Mouse (Mus musculus) left cerebral cortex, postnatal 14 days (tissue): ENCODE data around the gene Vsig2. TPM values are rescaled to one million over a fixed set of nuclear protein-coding genes. Genes with fewer than 3 reads are reported as not detected.

Experiments
- DNase-seq, 2 experiments: peaks; one replicate each; pipeline ENCODE4 v3.0.0; 2021 to 2022; ENCODE audit warnings: low spot score in 2 of 2, mixed read lengths in 1 of 2
- intact Hi-C: fragments of 180-260 bp; cut with DNase I; formaldehyde crosslinking; loops from one replicate; pipeline ENCODE4 v1.15.1; 2025
- total RNA-seq, 2 experiments: library from RNA; stranded (reverse); gene quantifications; 2 replicates each; pipeline ENCODE4 v1.2.3; 2021

Gene Vsig2
- total RNA-seq, 2 experiments from 2014 or later: 2.8 TPM

DNA sequence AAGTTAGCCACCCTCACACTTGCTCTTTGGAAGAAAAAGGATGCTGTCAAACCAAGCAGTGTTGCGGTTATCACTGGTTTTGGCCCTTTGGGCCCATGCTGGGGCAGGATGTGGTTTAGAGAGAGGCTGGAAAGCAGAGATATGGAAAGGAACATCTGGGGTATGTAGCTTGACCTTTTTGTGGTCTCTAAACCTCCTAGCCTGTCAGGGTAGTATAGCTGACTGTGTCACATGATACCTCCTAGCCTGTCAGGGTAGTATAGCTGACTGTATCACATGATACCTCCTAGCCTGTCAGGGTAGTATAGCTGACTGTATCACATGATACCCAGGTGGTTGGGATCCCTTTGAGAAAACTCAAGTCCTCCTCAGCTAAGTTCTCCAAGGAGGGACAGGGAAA, 15.2 kb downstream of the Vsig2 start:
- no peak for DNase-seq

DNA sequence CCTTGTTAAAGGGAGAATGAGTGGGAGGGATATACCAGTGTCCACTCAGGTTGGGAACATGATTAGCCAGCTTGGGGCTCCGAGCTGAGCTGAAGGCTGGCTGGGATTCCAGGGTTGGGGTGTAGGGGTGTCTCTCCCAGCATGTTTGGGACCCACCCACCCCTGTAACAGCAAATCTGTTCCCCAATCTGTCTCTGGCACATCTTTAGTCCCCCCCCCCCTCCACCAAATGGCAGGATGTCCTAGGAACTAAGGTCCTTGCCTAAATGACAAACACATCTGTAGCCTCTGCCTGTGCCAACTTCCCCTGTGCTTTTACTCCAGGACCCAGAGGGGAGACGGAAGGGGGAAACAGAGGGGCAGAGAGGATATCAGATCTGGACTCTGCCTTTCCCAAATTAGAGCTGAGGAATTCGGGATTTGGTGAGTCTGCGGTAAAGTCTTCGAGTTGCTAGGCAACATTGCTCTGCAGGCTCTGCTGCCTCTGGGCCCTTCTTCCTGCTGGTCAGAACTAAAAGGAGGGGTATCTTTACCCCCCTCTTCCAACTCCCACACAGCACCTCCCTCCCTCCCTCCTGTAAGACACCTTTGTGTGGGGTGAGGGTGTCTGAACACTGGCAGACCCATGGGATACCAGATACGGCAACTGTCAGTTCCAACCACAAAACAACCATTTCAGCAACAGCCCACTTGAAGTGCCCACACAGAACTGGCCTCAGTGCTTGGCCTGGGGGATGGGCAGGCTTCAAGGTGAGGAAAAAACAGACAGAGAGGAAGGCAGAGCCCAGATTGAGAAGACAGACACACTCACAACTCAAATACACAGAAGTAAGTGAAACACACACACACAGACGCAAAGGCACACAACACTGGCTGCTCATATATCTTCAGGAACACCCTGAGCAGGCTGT, 16.0 kb downstream of the Vsig2 start, which contains the start of gene Siae:
TSS of gene Siae (plus strand) at position 861 of the 911 bp plus-strand sequence.
- no peak for DNase-seq
- intact Hi-C loops: loop anchor here (5.0 to 10.0 kb wide), 2 partner anchors 260 to 377 kb away; no protein-coding TSS in a partner anchor

More for the DNA sequence above, 15.2 kb downstream of the Vsig2 start:
- intact Hi-C loops: loop anchor here (5.0 to 10.0 kb wide), 2 partner anchors 261 to 378 kb away; no protein-coding TSS in a partner anchor

DNA sequence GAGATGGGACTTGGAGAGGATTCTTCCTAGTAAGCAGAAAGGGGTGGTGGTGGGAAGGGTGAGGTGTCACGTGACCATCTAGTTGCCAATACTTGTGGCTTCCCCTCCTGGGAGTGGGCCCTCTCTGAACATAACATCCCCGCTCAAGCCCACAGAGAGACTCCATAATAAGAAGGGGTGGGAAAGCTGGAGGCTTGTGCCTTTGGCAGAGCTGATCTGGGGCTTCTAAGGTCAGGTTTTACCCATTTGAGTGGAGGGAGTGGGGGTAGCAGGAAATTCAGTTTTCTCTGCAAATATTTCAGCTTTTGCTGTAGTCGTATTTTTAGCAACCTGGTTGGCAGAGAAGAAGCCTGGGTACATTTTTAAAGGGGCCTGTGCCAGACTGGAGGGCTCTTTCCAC, 17.3 kb downstream of the Vsig2 start:
- intact Hi-C loops: loop anchor here (1.0 to 10.0 kb wide), 2 partner anchors 20 to 258 kb away; no protein-coding TSS in a partner anchor
- peak in 1 of 2 experiments; percentile 69 for DNase-seq

DNA sequence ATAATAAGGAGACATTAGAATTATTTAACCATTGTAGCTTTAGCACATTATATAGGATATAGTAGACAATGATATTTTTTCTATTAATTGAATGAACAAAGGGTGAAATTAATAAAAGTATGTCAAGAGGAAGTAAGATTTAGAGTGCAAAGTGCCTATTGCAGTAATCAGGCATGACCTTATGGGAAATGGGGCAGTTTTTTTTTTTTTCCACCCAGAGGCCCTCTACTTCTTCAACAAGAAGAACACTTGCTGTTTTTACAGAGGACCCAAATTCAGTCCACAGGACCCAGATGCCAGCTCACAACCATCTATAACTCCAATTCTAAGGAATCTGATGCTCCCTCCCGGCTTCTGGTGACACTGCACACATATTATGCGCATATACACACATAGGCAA, 21.6 kb downstream of the Vsig2 start:
- DNase-seq: no peak
- intact Hi-C loops: no loop called here

DNA sequence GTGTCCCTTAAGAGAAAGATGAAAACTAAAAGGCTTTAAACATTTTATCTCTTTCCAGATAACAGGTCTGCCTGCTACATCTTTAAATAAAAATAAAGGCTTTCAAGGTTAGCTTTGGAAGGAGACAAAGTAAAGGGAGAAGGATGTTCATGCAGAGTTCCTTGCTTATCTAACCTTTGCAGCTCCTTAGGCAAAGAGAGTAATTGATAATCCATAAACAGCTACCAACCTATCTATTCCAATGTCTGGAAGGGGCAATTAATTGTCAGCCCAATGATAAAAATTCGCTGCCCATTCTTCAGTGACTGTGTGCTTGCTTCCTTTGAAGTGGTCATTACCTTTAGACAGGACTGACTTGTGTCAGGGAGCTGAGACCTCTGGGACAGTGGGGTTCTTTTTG, 24.8 kb downstream of the Vsig2 start:
- intact Hi-C loops: no loop called here
- DNase-seq: no peak

DNA sequence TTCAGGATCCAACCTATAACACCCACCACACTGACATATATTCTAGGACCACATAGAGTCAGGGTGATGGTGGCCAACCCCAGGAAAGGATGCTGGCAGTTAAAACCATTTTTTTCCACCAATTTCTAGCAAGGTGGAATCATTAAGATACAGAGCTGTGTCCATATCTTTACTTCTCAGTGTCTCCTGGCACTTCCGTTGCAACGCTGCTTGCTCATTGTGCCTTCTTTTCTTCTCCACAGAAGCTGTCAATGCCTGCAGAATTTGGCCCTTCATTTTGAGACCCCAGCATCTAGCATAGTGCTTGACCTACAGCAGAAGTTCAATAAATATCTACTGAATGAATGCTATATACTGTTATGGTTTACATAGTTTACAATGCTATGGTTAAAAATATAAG, 28.0 kb downstream of the Vsig2 start:
- DNase-seq: no peak
- intact Hi-C loops: no loop called here

DNA sequence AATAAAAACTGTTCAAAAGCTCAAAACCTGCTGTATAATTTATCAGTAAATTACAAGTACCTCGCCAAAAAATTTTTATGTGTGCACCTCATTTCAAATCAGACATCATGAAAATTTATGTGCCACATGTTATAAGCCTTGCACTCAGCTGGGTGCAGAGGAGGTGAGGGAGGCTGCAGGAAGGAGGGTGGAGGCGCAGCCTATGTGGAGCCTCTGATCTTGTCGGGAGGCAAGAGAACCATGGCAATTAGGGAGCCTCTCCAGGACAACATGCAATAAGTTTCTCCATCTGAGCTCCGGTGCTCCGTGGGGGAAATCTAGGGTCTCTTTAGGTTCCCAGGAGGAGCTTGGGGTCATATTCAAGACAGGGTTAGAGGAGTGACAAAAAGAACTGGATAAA, 28.4 kb downstream of the Vsig2 start:
- DNase-seq: no peak
- intact Hi-C loops: no loop called here

DNA sequence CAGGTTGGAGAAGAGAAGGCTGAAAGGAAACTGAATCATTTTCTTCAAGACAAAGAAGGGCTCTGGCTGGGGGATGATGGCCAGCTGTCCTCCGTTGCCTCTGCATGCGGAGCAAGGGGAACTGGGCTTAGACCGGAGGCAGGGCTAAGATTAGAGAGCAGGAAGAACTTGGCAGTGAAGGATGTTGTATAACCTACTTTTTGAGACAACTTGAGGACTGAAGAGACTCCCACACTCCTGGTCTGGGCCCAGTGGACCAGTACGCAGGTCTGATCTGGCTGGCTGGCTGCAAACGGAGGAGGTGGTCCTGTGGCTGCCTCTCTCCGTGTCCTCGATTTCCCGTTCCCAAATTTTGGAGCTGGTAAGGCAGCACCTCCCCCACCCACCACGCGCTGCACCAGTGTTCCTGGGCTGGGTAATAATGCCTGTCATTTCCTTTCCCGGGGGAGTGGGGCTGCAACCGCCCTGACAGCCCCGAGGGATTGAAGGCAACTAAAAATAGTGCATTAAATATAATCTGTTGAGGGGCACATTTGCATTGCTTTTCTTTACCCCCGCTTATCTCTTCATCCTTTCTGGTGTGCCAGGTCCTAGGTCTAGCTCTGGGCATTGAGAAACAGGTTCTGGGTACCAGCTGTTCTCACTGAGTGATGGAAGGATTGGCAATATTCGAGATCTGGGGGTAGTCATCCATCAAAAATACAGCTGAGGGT, 29.0 kb downstream of the Vsig2 start:
- intact Hi-C loops: no loop called here
- DNase-seq: peak; percentile 71 to 78

DNA sequence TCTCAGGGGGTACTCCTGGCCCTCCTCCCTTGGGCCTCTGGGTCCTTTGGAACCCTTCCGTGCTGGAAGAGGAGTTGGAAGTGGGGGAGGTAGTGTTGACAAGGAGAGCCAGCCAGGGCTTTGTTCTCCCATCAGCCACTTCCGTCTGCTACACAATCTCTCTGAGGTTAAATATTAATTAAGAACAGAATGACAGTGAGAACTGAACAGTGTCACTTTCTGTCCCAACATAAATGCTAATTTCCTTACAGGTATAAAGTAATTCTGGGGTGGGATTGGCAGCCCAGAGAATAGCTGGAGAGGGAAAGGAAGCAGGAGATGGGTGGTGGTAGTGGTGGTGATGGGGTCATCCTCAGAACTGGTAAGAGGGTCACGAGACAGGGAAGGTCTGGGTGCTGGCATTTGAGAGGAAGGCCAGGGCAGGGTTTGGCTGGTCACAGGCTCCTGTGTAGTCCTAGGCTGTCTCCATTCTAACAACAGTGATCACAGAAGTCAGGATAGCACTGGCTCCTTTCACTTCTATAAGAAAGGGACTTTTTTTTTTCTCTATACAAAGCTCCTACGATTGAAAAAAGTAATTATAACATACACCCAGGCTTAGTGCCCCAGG, 29.7 kb downstream of the Vsig2 start:
- no peak for DNase-seq
- intact Hi-C loops: no loop called here

DNA sequence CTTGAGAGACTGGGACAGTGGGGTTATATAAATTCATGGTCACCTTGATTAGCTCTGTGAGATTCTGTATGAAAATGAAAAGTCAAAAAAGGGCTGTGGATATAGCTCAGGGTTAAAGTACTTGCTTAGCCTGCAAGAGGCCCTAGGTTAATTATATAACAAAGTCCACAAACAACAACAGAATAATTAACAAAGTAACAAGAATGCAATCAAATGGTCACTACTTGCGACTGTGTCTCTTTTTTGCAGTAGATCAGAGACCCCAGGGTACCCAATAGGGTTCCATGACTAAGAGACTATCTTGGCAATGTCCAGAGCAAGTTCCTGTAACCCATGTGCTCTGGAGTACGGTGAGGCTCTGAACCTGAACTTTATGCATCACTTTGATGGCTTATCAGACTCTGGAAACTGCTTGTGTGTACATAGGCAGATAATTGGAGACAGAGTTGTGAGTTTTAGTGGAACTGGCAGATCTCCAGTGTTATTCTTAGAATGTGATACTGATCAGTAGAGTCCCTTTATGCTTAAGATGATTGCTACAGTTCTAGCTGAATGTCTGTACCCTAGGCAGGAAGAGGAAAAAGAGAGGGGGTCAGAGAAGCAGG, 30.3 kb downstream of the Vsig2 start:
- DNase-seq: no peak
- intact Hi-C loops: no loop called here

DNA sequence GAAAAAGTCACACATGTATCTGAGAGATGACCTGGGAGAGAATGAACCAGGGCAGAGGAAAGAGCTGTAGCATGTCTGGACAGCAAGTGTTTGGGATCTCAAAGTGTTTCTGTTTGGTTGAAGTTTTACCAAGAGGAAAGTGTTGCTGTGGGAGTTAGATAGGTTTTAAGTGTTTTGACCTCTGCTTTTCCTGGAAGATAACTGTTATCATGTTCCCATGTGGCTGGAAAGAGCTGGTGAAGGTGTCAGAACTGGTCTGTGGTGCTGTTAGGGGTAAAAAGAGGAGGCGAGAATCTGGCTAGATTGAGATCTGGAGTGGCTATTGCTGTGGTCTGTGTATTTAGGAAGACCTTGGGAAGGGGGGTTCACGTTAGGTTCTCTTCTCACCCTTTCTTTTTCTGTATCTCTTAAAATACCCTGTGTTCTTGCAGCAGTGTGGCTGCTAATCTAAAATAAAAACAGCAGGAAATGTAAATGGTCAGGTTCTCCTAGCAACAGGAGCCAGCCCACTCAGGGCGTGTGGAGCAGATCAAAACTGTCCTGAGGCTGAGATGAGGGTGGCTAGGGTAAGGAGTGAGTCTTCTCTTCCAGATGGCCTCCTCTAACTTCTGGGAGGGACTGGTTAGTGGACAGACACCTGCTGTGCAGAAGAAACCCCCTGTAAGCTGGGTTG, 33.3 kb downstream of the Vsig2 start:
- intact Hi-C loops: no loop called here
- DNase-seq: no peak

DNA sequence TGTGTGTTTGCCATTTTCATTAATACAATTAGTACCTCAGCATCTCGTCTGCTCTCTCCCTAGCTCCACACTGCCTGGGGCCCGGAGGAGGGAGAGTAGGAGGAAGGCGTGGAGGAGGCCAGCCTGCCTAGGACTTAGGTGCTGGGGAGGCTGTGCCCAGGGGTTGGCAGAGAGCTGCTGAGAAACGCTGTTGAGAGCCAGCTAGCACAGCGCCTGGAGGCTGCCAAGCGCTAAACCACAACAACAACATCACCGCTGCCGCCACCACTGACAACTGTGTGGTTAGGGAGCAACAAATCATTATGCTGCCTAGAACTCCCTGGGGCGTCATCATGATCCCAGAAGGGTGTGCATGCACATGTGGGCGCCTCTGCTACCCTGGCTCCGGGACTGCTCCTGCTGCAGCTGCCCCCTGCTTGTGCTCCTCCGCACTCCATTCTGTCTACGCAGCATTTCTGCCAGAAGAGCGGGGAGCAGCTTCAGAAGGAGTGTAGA, 37.4 kb downstream of the Vsig2 start:
- intact Hi-C loops: loop anchor here (1.0 kb wide), 1 partner anchor 20 kb away; no protein-coding TSS in a partner anchor
- DNase-seq: peak; percentile 43 to 63

DNA sequence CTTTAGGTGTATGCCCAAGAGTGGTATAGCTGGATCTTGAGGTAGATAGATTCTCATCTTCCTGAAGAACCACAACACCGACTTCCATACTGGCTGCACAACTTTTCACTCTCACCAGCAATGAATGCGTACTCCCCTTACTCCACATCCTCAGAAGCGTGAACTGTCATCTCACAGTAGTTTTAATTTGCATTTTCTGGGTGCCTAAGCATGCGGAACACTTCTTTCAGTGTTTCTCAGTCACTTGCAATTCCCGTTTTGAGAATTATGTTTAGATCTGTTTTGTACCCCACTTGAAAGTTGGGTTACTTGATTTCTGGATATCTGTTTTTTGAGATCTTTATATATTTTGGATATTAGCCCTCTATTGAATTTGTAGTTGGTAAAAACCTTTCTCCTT, 44.5 kb downstream of the Vsig2 start:
- no peak for DNase-seq
- intact Hi-C loops: no loop called here

DNA sequence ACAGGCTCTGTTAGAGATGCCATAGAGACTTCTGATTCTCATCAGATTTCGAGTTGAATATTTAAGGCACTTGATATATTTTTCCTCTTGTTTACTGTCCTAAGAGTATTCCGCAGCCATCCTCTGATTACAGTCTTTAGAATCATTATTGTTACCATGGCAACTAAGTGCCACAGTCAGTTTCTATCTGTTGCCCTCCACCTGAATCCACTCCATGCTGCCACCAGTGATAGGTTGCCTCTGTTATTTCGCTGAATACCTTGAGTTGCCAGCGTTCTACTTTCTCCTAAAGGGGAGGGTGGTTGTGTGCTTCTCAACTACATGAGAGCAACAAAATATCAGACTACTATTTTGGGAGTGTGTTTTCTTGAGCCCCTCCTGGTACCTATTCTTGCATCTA, 47.7 kb downstream of the Vsig2 start:
- no peak for DNase-seq
- intact Hi-C loops: no loop called here

DNA sequence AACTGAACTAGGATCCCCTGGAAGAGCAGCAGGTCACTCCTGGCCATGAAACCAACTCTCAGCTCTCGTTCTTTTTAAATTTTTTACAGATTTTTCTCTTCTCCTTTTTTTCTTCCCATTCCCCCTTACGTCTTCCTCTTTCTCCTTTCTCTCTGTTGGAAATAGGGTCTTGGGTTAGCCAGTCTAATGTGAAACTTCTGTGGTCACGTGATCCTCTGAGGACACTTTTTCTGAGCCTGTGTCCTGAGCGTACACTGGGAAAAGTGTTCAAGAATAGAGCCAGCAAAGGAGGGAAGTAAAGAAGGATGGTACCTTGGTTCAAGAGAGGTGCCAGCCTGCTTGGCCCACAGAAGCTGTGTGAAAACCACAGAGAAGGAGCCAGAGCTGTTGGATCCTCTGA, 51.3 kb downstream of the Vsig2 start:
- DNase-seq: no peak
- intact Hi-C loops: no loop called here

DNA sequence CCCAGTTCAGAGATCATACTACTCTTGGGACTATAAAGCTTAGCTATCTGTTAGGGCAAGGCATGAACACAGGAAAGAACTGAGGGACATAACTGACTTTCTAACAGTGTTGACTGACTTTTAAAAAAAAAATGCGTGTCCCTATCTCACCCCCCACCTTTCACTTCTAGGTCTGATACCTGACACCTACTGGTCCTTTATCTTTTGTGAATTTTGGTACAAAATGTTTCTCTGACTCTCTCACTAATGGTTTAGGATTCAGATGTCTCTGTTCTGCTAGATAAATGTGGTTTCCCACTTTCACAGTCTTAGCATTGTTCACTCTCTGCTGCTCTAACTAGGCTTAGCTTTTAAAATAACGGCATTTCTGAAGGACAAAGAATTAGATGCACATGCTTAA, 53.0 kb downstream of the Vsig2 start:
- intact Hi-C loops: no loop called here
- no peak for DNase-seq

DNA sequence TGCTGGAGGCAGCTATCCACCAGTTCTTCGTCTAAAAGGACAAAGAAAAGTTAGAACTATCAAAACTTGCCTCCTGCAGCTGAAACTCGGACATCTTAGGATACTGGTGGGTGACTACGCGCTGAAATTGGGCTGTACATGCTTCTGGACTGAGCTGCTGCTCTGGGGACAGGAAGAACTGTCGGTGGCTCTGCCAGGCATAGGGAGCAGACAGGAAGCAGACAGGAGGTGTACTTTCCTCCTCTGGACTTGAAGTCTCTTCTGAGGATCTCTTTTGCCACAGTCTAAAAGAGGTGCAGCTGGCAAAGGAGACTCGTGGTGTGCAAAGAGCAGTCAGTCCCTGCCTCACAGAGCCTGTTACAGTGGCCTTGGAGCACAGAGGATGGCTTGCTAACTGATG, 53.6 kb downstream of the Vsig2 start:
- no peak for DNase-seq
- intact Hi-C loops: no loop called here

DNA sequence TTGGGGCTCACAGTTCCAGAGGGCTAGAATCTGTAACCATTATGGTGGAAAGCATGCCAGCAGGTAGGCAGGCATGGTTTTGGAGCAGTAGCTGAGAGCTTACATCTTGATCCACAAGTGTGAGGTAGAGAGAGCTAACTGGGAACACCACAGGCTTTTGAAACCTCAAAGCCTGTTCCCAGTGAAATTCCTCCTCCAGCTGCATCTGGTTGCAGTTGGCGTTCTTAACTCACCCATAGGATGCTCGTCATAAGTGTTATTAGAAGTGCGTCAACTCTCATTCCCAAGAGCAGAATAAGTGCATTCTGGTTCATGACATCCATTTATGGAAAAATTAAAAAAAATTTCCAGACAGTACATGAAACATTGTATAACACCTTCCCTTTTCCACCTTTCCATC, 54.6 kb downstream of the Vsig2 start:
- intact Hi-C loops: no loop called here
- no peak for DNase-seq
